Mouse (Mus musculus) intestine, embryonic 16.5 days (tissue): ENCODE data around the gene Myo1c. TPM values are rescaled to one million over a fixed set of nuclear protein-coding genes. Genes with fewer than 3 reads are reported as not detected.
A peak's percentile ranks its signal among the peaks of the same experiment; 100 is the strongest.

Experiments
- ATAC-seq: fragments of 200-750 bp; cut with Nextera tagmentation; 2 replicates; pipeline ENCODE4 v1.8.0; 2017; ENCODE audit warnings: moderate TSS enrichment, moderate library complexity
- H3K27ac ChIP-seq: fragments of 300-500 bp; sonication (generic); 2 replicates; pipeline ENCODE4 v1.5.1; 2014; ENCODE audit warnings: mild to moderate bottlenecking, low read length
- H3K27me3 ChIP-seq: fragments of 300-500 bp; sonication (generic); replicated peaks from 2 replicates; pipeline ENCODE4 v1.6.1; 2014; ENCODE audit warnings: low read length, control low read depth, mixed read lengths; ENCODE audit not compliant: control insufficient read depth, insufficient read depth
- H3K36me3 ChIP-seq: fragments of 300-500 bp; sonication (generic); 2 replicates; pipeline ENCODE4 v1.6.1; 2014; ENCODE audit warnings: low read length, control low read depth; ENCODE audit not compliant: control insufficient read depth, insufficient read depth
- H3K4me1 ChIP-seq: fragments of 300-500 bp; sonication (generic); 2 replicates; pipeline ENCODE4 v1.6.1; 2014; ENCODE audit warnings: low read length, control low read depth, mixed read lengths; ENCODE audit not compliant: control insufficient read depth, insufficient read depth
- H3K4me2 ChIP-seq: fragments of 300-500 bp; sonication (generic); 2 replicates; pipeline ENCODE4 v1.6.1; 2014; ENCODE audit warnings: low read depth, low read length, control low read depth
- H3K4me3 ChIP-seq: fragments of 300-500 bp; sonication (generic); 2 replicates; pipeline ENCODE4 v1.5.1; 2014; ENCODE audit warnings: mild to moderate bottlenecking, low read length
- H3K9ac ChIP-seq: fragments of 300-500 bp; sonication (generic); 2 replicates; pipeline ENCODE4 v1.6.1; 2014; ENCODE audit warnings: low read depth, low read length
- H3K9me3 ChIP-seq: fragments of 300-500 bp; sonication (generic); 2 replicates; pipeline ENCODE4 v1.6.1; 2016; ENCODE audit warnings: low read length, control low read depth; ENCODE audit not compliant: control insufficient read depth
- WGBS: fragments of 180-500 bp; shearing (Covaris S2); extraction: QIAGEN DNeasy Blood & Tissue Kit; methylation state at CpG from one replicate; pipeline ENCODE4 v1.1.7; 2014; 5-methylcytosine and 5-hydroxymethylcytosine counted together
- polyA plus RNA-seq: library from polyadenylated mRNA; unstranded; fragments of >200 nt; fragmentation: Nextera tagmentation; extraction: Ambion mirVana; gene quantifications from 2 replicates; pipeline ENCODE4 v1.2.1, GENCODE M21; 2015

The Myo1c gene
- polyA plus RNA-seq, 1 experiment from 2014 or later = 45.5 TPM

DNA sequence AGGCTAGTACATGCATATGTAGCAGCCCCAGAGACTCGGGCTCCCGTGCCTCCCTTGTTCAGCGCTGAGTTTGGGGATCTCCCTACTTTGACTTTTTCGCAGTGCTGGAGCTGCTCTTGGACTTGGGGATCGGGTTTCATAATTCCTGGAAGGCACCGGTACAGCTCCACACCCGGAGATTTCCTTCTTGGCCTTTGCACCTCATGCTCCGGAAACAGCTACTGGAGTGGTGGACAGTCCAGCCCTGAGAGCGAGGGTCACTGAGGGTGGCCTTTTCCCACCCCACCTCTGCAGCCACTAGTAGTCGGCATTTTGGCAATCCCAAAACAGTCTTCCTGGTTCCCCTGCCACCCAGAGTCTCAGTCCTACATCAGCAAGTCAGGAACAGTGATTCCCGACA, 15.0 kb upstream of the Myo1c start:
- Histone ChIP-seq H3K36me3 (no peaks in the 10 kb centered on the region), H3K4me1 (peaks cover 16% of the 10 kb centered on the region; the same call in 1 of the 2 replicates), H3K4me2 (no peak overlapping the region), H3K27me3 (no peaks in the 10 kb centered on the region), H3K27ac (peak overlapping the region; percentile 27; the same call in 1 of the 2 replicates), H3K9ac (no peak overlapping the region), H3K9me3 (no peaks in the 10 kb centered on the region), H3K4me3 (no peak overlapping the region)
- no peak for ATAC-seq
- WGBS = 64% methylated on average over 11 of the region's 11 CpGs

DNA sequence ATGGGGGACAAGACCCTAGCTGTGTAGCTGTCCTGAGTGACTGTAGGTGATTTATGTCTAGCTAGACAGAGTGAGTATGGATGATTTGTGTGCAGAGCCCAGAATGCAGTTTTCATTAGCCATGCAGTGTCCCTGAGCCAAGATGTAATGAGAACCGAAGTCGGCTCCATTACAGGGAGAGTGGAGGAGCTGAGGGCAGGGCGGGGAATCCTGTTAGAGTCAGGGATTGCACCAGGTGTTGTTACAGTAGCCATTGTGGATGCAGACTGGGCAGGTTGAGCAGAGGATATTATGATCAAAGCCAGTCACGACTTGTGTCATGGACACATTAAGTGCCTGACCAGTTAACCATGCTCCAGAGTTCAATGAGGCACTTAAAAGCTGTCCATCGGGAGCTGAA, 7.0 kb upstream of the Myo1c start:
- WGBS = 80% methylated on average over 5 of the region's 5 CpGs
- H3K9me3 ChIP-seq = no peaks in the 10 kb centered on the region

DNA sequence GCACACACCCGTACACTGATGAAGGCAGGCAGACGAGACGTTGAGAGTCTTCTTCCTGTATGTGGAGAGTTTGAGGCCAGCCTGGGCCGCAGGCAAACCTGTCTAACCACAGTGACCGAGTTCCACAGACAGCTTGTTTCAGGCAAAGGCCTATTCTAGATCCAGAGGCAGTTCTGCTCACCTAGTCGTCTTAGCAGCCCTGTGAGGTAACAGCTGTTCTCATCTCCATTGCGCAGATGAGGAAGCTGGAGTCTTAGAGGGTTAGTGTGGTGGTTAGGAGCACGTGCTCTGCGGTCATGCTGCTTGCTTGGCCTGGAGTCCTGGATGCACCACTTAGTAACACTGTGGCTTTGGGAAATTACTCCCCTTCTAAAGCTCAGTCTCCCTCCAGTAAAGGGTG, 5.6 kb upstream of the Myo1c start:
- no peaks in the 10 kb centered on the region for H3K4me1 ChIP-seq
- no peaks in the 10 kb centered on the region for H3K9me3 ChIP-seq
- no peak overlapping the region for H3K27ac ChIP-seq
- WGBS = 81% methylated on average over 9 of the region's 9 CpGs
- no peaks in the 10 kb centered on the region for H3K27me3 ChIP-seq
- no peak overlapping the region for H3K9ac ChIP-seq
- no peak overlapping the region for H3K4me3 ChIP-seq
- H3K36me3 ChIP-seq = no peaks in the 10 kb centered on the region
- no peak overlapping the region for H3K4me2 ChIP-seq
- ATAC-seq = no peak

More for the DNA sequence above, 7.0 kb upstream of the Myo1c start:
- H3K4me3 ChIP-seq = no peak overlapping the region
- no peak overlapping the region for H3K9ac ChIP-seq
- no peaks in the 10 kb centered on the region for H3K36me3 ChIP-seq
- H3K4me1 ChIP-seq = no peaks in the 10 kb centered on the region
- ATAC-seq = no peak
- no peak overlapping the region for H3K27ac ChIP-seq
- H3K4me2 ChIP-seq = no peak overlapping the region
- H3K27me3 ChIP-seq = no peaks in the 10 kb centered on the region

DNA sequence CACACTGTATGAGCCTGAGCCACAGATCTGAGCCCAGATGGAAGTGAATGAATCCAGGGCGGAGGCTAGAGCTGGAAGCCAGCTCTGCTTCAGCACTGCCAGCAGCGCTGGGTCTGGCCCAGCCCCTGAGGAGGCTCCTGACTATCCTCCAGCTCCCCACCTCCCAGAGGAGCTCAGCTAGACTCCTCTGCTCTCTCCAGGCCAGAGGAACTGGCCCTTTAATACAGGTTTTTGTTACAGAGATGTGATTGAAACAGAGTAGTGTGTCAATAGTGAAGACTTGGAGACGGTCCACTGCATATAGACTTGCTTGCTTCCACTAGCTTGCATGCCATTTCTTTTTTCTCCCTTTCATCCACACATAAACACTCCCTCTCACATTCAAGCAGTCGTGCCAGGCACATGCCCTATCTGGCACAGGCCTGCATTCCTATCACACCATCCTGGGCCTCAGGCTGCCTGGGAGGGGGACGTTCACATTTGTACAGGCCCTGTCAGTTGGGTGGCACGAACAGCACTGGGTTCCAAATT, 2.6 kb upstream of the Myo1c start:
- no peak for ATAC-seq
- no peak overlapping the region for H3K4me3 ChIP-seq
- H3K27ac ChIP-seq = 0 out of 2 replicates have a peak overlapping the region, but pooled peaks have one; percentile 42
- no peaks in the 10 kb centered on the region for H3K27me3 ChIP-seq
- no peak overlapping the region for H3K4me2 ChIP-seq
- peaks cover 7% of the 10 kb centered on the region for H3K4me1 ChIP-seq
- H3K36me3 ChIP-seq = no peaks in the 10 kb centered on the region
- 67% methylated on average over 6 of the region's 6 CpGs for WGBS
- no peaks in the 10 kb centered on the region for H3K9me3 ChIP-seq
- H3K9ac ChIP-seq = no peak overlapping the region

DNA sequence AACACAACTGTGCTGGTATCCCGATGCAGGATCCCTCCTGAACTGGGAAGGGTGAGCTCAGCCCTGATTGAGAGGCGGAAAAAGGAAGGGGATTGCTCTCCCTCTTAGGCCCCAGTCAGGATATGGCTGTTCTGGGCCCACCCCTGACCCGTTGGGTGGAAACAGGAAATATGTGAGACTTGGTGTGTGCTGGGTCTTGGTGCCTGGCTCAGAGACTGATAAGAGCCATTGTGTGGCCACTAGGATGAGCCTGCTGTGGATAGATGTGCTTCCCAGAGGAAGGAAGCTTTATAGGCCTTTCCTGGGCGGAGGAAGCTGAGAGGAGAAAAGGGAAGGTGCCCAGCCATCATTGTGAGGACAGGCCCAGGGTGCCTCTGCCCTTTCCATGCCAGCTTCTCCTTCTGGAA, 1.1 kb upstream of the Myo1c start:
- Histone ChIP-seq H3K4me1 (peaks cover 17% of the 10 kb centered on the region), H3K4me2 (no peak overlapping the region), H3K27me3 (no peaks in the 10 kb centered on the region), H3K9me3 (no peaks in the 10 kb centered on the region), H3K27ac (peak overlapping the region; percentile 55), H3K4me3 (no peak overlapping the region), H3K9ac (no peak overlapping the region), H3K36me3 (no peaks in the 10 kb centered on the region)
- 65% methylated on average over 4 of the region's 4 CpGs for WGBS
- no peak for ATAC-seq

DNA sequence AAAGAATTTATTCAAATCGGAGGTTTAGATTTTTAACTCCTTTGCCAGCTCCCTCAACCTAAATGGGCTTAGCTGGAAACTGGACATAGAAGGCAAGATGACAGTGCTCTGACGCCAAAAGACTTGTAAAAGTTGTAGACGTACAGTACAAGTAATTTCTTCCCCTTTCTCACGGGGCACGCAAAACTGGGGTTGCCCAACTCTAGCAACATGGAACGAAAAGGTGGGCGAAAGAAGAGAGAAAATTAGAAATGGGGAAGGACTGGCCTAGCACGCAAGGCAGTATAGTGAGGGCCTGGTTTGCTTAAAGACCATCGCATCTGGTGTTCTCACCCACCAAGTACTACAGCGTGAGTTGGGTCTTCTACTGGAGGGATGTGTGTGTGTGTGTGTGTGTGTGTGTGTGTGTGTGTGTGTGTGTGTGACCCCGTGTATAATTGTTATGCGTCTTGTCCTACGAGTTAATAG, 688 bp downstream of the Myo1c start:
- no peak for ATAC-seq
- 42% methylated on average over 13 of the region's 13 CpGs for WGBS
- peak overlapping the region; percentile 92 for H3K9ac ChIP-seq
- peak overlapping the region; percentile 77 for H3K4me3 ChIP-seq
- H3K36me3 ChIP-seq = no peaks in the 10 kb centered on the region
- no peaks in the 10 kb centered on the region for H3K27me3 ChIP-seq
- peak overlapping the region; percentile 20; the same call in 1 of the 2 replicates for H3K27ac ChIP-seq
- H3K4me2 ChIP-seq = peak overlapping the region; percentile 78
- H3K9me3 ChIP-seq = no peaks in the 10 kb centered on the region
- peaks cover 31% of the 10 kb centered on the region for H3K4me1 ChIP-seq

DNA sequence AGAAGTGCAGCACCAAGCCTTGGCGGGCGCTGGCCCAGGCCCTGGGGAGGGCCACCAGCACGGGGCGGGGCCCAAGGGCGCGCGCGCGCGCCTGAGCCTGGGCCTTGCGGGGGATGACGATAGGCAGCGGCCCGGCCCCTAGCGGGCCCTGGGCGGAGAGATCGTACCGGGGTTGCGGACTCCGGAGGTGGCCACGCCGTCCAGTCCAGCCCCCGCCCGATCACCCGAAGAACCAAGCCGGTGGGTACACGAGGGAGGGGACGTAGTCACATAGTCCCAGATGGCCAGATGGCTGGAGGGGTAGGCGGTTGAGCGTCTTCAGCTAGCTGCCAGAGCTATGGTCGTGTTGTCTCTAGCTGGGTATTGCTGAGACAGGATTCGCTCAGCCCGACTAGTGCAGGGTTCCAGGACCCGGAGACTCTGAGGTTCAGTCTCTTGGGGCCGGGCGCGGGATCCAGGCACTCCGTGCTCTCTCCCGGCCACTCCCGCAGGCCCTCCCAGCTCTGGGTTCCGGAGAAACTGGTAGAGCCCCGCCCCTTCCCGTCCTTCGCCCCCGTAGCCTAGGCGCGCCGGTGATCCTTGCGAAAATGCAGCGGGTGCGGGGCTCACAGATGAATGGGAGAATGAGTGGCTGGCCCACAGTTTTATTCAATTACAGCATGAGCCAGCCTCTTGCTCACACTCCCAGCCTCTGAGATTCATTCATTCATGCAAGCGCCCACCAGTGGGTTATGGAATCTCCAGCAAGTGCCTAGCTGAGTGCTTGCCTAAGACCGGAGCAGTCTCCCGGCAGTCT, 1.3 kb downstream of the Myo1c start:
- H3K9ac ChIP-seq = peak overlapping the region; percentile 92
- WGBS = under 1% methylated on average over 54 of the region's 54 CpGs

DNA sequence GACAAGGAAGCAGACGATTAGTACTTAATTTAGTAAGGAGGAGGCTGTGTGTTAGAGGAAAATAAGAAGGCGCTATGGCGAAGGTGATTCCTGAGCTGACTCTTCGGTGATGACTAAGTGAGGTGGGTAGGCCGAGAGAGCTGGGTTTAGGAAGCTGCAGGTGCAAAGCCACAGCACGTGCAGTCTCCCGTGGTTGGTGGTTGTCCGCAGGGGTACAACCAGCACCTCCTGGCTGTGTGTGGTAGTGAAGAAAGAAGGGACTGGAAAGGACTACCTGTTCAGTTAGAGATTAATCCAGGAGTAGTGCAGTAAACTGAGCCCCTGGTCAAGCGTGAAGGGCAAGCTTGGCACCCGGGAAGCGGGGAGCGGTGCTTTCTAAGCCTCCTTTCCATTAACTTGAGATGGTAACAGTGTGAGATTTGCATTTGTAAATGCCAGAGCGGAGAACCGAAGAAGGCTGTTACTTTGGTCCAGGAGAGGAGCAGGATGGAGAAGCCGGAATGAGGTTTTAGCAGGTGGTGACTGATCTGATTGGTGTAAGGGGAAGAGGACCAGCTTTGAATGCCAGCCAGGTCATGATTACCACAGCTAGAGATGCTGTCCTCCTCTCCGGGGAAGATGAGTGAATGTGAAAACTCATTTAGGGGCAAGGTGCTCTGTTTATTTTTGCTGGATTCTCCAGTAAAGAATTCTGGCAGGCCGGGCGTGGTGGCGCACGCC, 2.1 kb downstream of the Myo1c start:
- H3K9ac ChIP-seq = peak overlapping the region; percentile 92
- WGBS = 31% methylated on average over 20 of the region's 20 CpGs
- H3K36me3 ChIP-seq = no peaks in the 10 kb centered on the region
- H3K4me3 ChIP-seq = peak overlapping the region; percentile 77
- ATAC-seq = no peak
- H3K9me3 ChIP-seq = no peaks in the 10 kb centered on the region
- peak overlapping the region; percentile 96 for H3K27ac ChIP-seq
- no peaks in the 10 kb centered on the region for H3K27me3 ChIP-seq
- H3K4me1 ChIP-seq = peaks cover 42% of the 10 kb centered on the region
- peak overlapping the region; percentile 78 for H3K4me2 ChIP-seq

More for the DNA sequence above, 1.3 kb downstream of the Myo1c start:
- Histone ChIP-seq H3K9me3 (no peaks in the 10 kb centered on the region), H3K27ac (peak overlapping the region; percentile 96), H3K36me3 (no peaks in the 10 kb centered on the region), H3K4me3 (peak overlapping the region; percentile 77), H3K4me1 (peaks cover 36% of the 10 kb centered on the region), H3K27me3 (no peaks in the 10 kb centered on the region), H3K4me2 (peak overlapping the region; percentile 78)
- ATAC-seq = peak; percentile 78

DNA sequence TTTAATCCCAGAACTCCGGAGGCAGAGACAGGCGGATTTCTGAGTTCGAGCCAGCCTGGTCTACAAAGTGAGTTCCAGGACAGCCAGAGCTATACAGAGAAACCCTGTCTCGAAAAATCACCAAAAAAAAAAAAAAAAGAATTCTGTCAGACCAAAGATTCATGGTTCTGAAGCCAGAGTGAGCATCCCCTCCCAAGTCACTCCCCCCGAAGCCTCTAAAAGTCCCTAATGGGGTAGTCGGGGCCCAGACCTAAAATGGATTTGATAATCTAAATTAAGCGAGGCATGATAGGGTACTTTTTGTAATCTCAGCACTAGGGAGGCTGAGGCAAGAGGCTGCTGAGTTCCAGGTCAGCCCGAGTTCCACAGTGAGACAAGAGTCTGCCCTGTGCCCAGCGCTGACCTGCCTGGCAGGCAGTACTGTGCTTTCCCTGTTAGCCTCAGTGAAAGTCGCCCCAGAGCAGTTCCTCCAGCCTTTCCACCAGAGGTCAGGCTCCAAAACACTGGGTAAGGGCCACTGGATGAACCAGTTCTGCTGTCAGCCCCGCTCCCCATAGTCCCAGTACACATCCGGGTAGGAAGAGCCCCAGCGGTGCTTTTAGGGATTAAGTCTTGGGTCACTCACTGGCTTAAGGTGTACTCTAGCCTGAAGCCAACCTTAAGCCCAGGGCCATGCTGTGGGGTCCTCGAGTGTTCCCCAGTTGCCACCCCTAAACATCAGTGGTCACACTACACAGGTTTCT, 2.8 kb downstream of the Myo1c start:
- peaks cover 3% of the 10 kb centered on the region; the same call in 1 of the 2 replicates for H3K36me3 ChIP-seq
- no peak for ATAC-seq
- no peaks in the 10 kb centered on the region for H3K27me3 ChIP-seq
- no peaks in the 10 kb centered on the region for H3K9me3 ChIP-seq
- H3K4me3 ChIP-seq = peak overlapping the region; percentile 70
- H3K27ac ChIP-seq = peak overlapping the region; percentile 86
- H3K4me1 ChIP-seq = peaks cover 42% of the 10 kb centered on the region
- peak overlapping the region; percentile 76 for H3K9ac ChIP-seq
- WGBS = 37% methylated on average over 14 of the region's 14 CpGs
- H3K4me2 ChIP-seq = peak overlapping the region; percentile 90
